Mouse (Mus musculus): ENCODE measurements around the gene Tbc1d24. TPM values are rescaled to one million over a fixed set of nuclear protein-coding genes. Genes with fewer than 3 reads are reported as not detected.

Tbc1d24 gene
- polyA plus RNA-seq, 1 experiment from 2014 or later = 24.6 TPM

- Histone ChIP-seq H3K9ac (replicated peaks; ENCODE audit: low read depth, low read length) (no peak overlapping the region; the same call in 1 of the 2 replicates), H3K9me3 (ENCODE audit: control insufficient read depth, low read length) (no peaks in the 10 kb centered on the region), H3K4me2 (ENCODE audit: low read length) (peak overlapping the region; percentile 65), H3K27ac (ENCODE audit: low read length) (no peak overlapping the region), H3K36me3 (ENCODE audit: control insufficient read depth, insufficient read depth) (no peaks in the 10 kb centered on the region), H3K27me3 (replicated peaks; ENCODE audit: control insufficient read depth, insufficient read depth, low read length) (no peaks in the 10 kb centered on the region), H3K4me1 (replicated peaks; ENCODE audit: control insufficient read depth, insufficient read depth, low read length) (peaks cover 11% of the 10 kb centered on the region), H3K4me3 (replicated peaks; ENCODE audit: low read length) (no peak overlapping the region)
- 14% methylated on average over 7 of the region's 7 CpGs for WGBS
- no peak for ATAC-seq
Observed at GRCm38 (mm10) chr17:24151382-24151781, 54.0 kb downstream of the Tbc1d24 start.

- Histone ChIP-seq H3K4me3 (replicated peaks; ENCODE audit: low read length) (peak within 1 kb of the TSS; percentile 35), H3K4me2 (ENCODE audit: low read length) (peak within 1 kb of the TSS; percentile 65), H3K36me3 (ENCODE audit: control insufficient read depth, insufficient read depth) (no peaks in the 10 kb centered on the region), H3K27ac (ENCODE audit: low read length) (no peak within 1 kb of the TSS), H3K27me3 (replicated peaks; ENCODE audit: control insufficient read depth, insufficient read depth, low read length) (no peaks in the 10 kb centered on the region), H3K9me3 (ENCODE audit: control insufficient read depth, low read length) (no peaks in the 10 kb centered on the region), H3K9ac (replicated peaks; ENCODE audit: low read depth, low read length) (peak within 1 kb of the TSS; percentile 52), H3K4me1 (replicated peaks; ENCODE audit: control insufficient read depth, insufficient read depth, low read length) (peaks cover 11% of the 10 kb centered on the region)
- 95% methylated on average over 2 of the region's 2 CpGs for WGBS
- ATAC-seq = no peak
Observed at GRCm38 (mm10) chr17:24150824-24151223, 54.5 kb downstream of the Tbc1d24 start, which contains the start of gene Pdpk1. Gene Pdpk1 (minus strand): TSS chr17:24150924.

GRCm38 (mm10) chr17:24149421-24149820 lies 55.9 kb downstream of the Tbc1d24 start:
- Histone ChIP-seq H3K9ac (replicated peaks; ENCODE audit: low read depth, low read length) (no peak overlapping the region), H3K36me3 (ENCODE audit: control insufficient read depth, insufficient read depth) (no peaks in the 10 kb centered on the region), H3K27ac (ENCODE audit: low read length) (no peak overlapping the region), H3K27me3 (replicated peaks; ENCODE audit: control insufficient read depth, insufficient read depth, low read length) (no peaks in the 10 kb centered on the region), H3K9me3 (ENCODE audit: control insufficient read depth, low read length) (no peaks in the 10 kb centered on the region), H3K4me3 (replicated peaks; ENCODE audit: low read length) (no peak overlapping the region), H3K4me2 (ENCODE audit: low read length) (no peak overlapping the region), H3K4me1 (replicated peaks; ENCODE audit: control insufficient read depth, insufficient read depth, low read length) (peaks cover 11% of the 10 kb centered on the region)
- ATAC-seq = no peak
- whole genome bisulfite sequencing = 91% methylated on average over 7 of the region's 7 CpGs

DNA sequence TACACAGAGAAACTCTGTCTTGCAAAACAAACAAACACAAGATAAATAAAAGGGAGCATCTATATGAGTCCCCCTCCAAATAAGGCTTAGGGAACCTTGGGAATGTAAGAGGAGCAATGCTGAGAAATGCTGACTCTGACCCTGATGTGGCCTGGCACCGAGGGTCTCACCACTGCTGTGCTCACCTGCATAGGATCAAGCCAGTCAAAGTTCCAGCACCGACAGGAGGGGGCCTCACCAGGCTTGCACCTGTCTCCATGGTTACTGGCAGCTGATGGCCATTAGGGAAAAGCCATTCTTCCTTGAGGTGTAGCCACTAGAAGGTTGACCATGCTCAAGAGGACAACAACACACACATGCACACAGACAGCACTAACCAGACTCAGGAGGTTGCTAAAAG lies 62.5 kb downstream of the Tbc1d24 start:
- Histone ChIP-seq H3K27me3 (replicated peaks; ENCODE audit: control insufficient read depth, insufficient read depth, low read length) (no peaks in the 10 kb centered on the region), H3K9ac (replicated peaks; ENCODE audit: low read depth, low read length) (no peak overlapping the region), H3K4me1 (replicated peaks; ENCODE audit: control insufficient read depth, insufficient read depth, low read length) (peaks cover 23% of the 10 kb centered on the region), H3K36me3 (ENCODE audit: control insufficient read depth, insufficient read depth) (no peaks in the 10 kb centered on the region), H3K27ac (ENCODE audit: low read length) (no peak overlapping the region), H3K4me2 (ENCODE audit: low read length) (no peak overlapping the region), H3K9me3 (ENCODE audit: control insufficient read depth, low read length) (no peaks in the 10 kb centered on the region), H3K4me3 (replicated peaks; ENCODE audit: low read length) (no peak overlapping the region)
- no peak for ATAC-seq
- 45% methylated on average over 2 of the region's 2 CpGs for WGBS

- Histone ChIP-seq H3K27ac (ENCODE audit: low read length) (peak overlapping the region; percentile 81), H3K36me3 (ENCODE audit: control insufficient read depth, insufficient read depth) (no peaks in the 10 kb centered on the region), H3K9me3 (ENCODE audit: control insufficient read depth, low read length) (no peaks in the 10 kb centered on the region), H3K27me3 (replicated peaks; ENCODE audit: control insufficient read depth, insufficient read depth, low read length) (no peaks in the 10 kb centered on the region), H3K9ac (replicated peaks; ENCODE audit: low read depth, low read length) (peak overlapping the region; percentile 90), H3K4me3 (replicated peaks; ENCODE audit: low read length) (peak overlapping the region; percentile 97), H3K4me1 (replicated peaks; ENCODE audit: control insufficient read depth, insufficient read depth, low read length) (peaks cover 23% of the 10 kb centered on the region), H3K4me2 (ENCODE audit: low read length) (peak overlapping the region; percentile 98)
- ATAC-seq = peak; percentile 98
- 0% methylated on average over 39 of the region's 57 CpGs for WGBS
Observed at GRCm38 (mm10) chr17:24141425-24141920, 63.9 kb downstream of the Tbc1d24 start.

DNA sequence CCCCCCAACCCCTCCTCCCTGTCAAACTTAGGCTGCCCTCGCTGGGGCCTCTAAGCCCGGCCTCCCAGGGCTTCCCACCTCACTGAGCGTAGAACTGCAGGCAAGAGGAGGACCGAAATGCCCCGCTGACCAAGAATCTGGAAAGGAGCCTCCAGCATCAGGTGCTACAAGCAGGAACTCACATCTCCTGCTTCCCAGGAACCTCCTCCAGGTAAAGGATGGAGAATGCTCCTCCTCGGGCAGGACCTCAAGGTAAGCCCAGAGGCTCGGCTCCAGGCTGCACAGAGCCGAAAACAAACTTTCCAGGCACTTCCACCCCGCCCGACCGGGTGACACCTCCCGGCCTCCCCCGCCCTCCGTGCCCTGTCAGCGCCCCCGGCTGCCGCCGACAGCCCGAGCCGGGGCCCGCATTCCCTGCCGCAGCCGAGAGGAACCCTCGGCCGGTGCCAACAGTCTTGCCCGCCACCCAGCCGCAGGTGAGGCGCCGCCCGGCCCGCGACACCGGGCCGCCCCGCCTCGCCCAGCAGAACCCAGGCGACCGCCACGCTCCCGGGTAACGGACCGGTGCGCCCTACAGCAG lies 64.4 kb downstream of the Tbc1d24 start:
- H3K9me3 ChIP-seq (ENCODE audit: control insufficient read depth, low read length) = no peaks in the 10 kb centered on the region
- H3K4me3 ChIP-seq (replicated peaks; ENCODE audit: low read length) = peak overlapping the region; percentile 97
- peak overlapping the region; percentile 90 for H3K9ac ChIP-seq (replicated peaks; ENCODE audit: low read depth, low read length)
- no peaks in the 10 kb centered on the region for H3K27me3 ChIP-seq (replicated peaks; ENCODE audit: control insufficient read depth, insufficient read depth, low read length)
- H3K4me2 ChIP-seq (ENCODE audit: low read length) = peak overlapping the region; percentile 98
- H3K4me1 ChIP-seq (replicated peaks; ENCODE audit: control insufficient read depth, insufficient read depth, low read length) = peaks cover 23% of the 10 kb centered on the region
- H3K36me3 ChIP-seq (ENCODE audit: control insufficient read depth, insufficient read depth) = no peaks in the 10 kb centered on the region
- WGBS = under 1% methylated on average over 43 of the region's 43 CpGs
- H3K27ac ChIP-seq (ENCODE audit: low read length) = peak overlapping the region; percentile 81
- no peak; the same call in 1 of the 2 replicates for ATAC-seq

GRCm38 (mm10) chr17:24139968-24140367 lies 65.4 kb downstream of the Tbc1d24 start:
- H3K27me3 ChIP-seq (replicated peaks; ENCODE audit: control insufficient read depth, insufficient read depth, low read length) = no peaks in the 10 kb centered on the region
- H3K9me3 ChIP-seq (ENCODE audit: control insufficient read depth, low read length) = no peaks in the 10 kb centered on the region
- peak overlapping the region; percentile 98 for H3K4me2 ChIP-seq (ENCODE audit: low read length)
- no peak overlapping the region for H3K27ac ChIP-seq (ENCODE audit: low read length)
- no peak for ATAC-seq
- 91% methylated on average over 4 of the region's 4 CpGs for WGBS
- no peaks in the 10 kb centered on the region for H3K36me3 ChIP-seq (ENCODE audit: control insufficient read depth, insufficient read depth)
- H3K4me1 ChIP-seq (replicated peaks; ENCODE audit: control insufficient read depth, insufficient read depth, low read length) = peaks cover 23% of the 10 kb centered on the region
- H3K9ac ChIP-seq (replicated peaks; ENCODE audit: low read depth, low read length) = no peak overlapping the region
- H3K4me3 ChIP-seq (replicated peaks; ENCODE audit: low read length) = no peak overlapping the region; the same call in 1 of the 2 replicates

GRCm38 (mm10) chr17:24139256-24139655 lies 66.1 kb downstream of the Tbc1d24 start:
- no peaks in the 10 kb centered on the region for H3K27me3 ChIP-seq (replicated peaks; ENCODE audit: control insufficient read depth, insufficient read depth, low read length)
- no peaks in the 10 kb centered on the region for H3K36me3 ChIP-seq (ENCODE audit: control insufficient read depth, insufficient read depth)
- H3K4me2 ChIP-seq (ENCODE audit: low read length) = no peak overlapping the region
- no peak overlapping the region for H3K9ac ChIP-seq (replicated peaks; ENCODE audit: low read depth, low read length)
- no peak for ATAC-seq
- 89% methylated on average over 3 of the region's 3 CpGs for WGBS
- no peaks in the 10 kb centered on the region for H3K9me3 ChIP-seq (ENCODE audit: control insufficient read depth, low read length)
- no peak overlapping the region for H3K27ac ChIP-seq (ENCODE audit: low read length)
- H3K4me3 ChIP-seq (replicated peaks; ENCODE audit: low read length) = no peak overlapping the region
- peaks cover 23% of the 10 kb centered on the region for H3K4me1 ChIP-seq (replicated peaks; ENCODE audit: control insufficient read depth, insufficient read depth, low read length)

- no peaks in the 10 kb centered on the region for H3K9me3 ChIP-seq (ENCODE audit: control insufficient read depth, low read length)
- WGBS = 78% methylated on average over 2 of the region's 2 CpGs
- no peak overlapping the region for H3K4me2 ChIP-seq (ENCODE audit: low read length)
- H3K4me3 ChIP-seq (replicated peaks; ENCODE audit: low read length) = no peak overlapping the region
- no peak overlapping the region for H3K27ac ChIP-seq (ENCODE audit: low read length)
- no peaks in the 10 kb centered on the region for H3K27me3 ChIP-seq (replicated peaks; ENCODE audit: control insufficient read depth, insufficient read depth, low read length)
- H3K4me1 ChIP-seq (replicated peaks; ENCODE audit: control insufficient read depth, insufficient read depth, low read length) = peaks cover 22% of the 10 kb centered on the region
- no peaks in the 10 kb centered on the region for H3K36me3 ChIP-seq (ENCODE audit: control insufficient read depth, insufficient read depth)
- H3K9ac ChIP-seq (replicated peaks; ENCODE audit: low read depth, low read length) = no peak overlapping the region
- no peak for ATAC-seq
Observed at GRCm38 (mm10) chr17:24137226-24137880, 68.0 kb downstream of the Tbc1d24 start.
